Comparison of ENCODE assay signal across 17 mouse cellular contexts in genomic region chr5:89251806-89252205, GRCm38 (mm10).
"Had no signal": no experiment of that assay in that cellular context is flagged by ENCODE, and none has a peak within 500 bp of the region (broad histone marks: within the 10 kb centered on the region; RNA-seq: fewer than 3 reads in every experiment).

No protein-coding gene starts in this region.

- DNase-seq: lung, adult 18-20 months; lung, embryonic 14.5 days; lung, postnatal 10 days; lung, postnatal 4 days; midbrain, embryonic 14.5 days; retina, postnatal 1 day; right cerebral cortex, postnatal 14 days; spleen, adult 18-20 months; thymus, adult 2 months; thymus, postnatal 25 days; thymus, postnatal 4 days had no signal

- H3K4me1 ChIP-seq: midbrain, embryonic 10.5 days; midbrain, embryonic 12.5 days; neural tube, embryonic 13.5 days; neural tube, embryonic 15.5 days had no signal

- H3K27me3 ChIP-seq: midbrain, embryonic 12.5 days; neural tube, embryonic 13.5 days; neural tube, embryonic 15.5 days had no signal

- H3K9ac ChIP-seq: lung, embryonic 14.5 days; midbrain, embryonic 12.5 days; neural tube, embryonic 13.5 days; neural tube, embryonic 15.5 days had no signal

- ATAC-seq: midbrain, embryonic 16.5 days had no signal

- H3K4me2 ChIP-seq: lung, embryonic 14.5 days; midbrain, embryonic 12.5 days; neural tube, embryonic 13.5 days; neural tube, embryonic 15.5 days had no signal

- H3K27ac ChIP-seq: midbrain, embryonic 10.5 days; midbrain, embryonic 12.5 days; neural tube, embryonic 13.5 days; neural tube, embryonic 15.5 days had no signal

- H3K4me3 ChIP-seq: midbrain, embryonic 10.5 days; midbrain, embryonic 12.5 days; myocyte; neural tube, embryonic 13.5 days; neural tube, embryonic 15.5 days had no signal

- H3K36me3 ChIP-seq: midbrain, embryonic 10.5 days; midbrain, embryonic 12.5 days; neural tube, embryonic 13.5 days; neural tube, embryonic 15.5 days had no signal

- H3K9me3 ChIP-seq: midbrain, embryonic 10.5 days; midbrain, embryonic 12.5 days; neural tube, embryonic 13.5 days; neural tube, embryonic 15.5 days had no signal
